7 mouse cellular contexts compared by ENCODE assay signal in the genomic region with DNA sequence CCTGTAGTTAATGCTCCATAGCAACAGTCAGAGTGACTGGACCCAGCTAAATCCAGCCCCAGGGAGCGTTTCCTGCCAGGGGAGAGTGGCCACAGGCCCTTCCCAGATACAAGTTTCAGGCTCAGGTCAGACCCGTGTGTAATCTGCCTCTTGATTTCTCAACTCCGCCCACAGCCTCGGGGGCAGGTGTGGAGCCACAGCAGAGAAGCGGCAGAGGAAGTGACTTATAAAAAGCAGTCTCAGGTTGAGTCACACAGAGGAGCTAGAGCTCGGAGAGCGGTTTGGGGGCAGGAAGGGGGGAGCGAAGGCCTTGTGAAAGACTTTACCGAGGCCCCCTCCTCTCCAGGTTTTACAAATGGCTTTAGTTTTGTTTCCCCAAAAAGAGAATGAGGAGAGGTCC. TPM values are rescaled to one million over a fixed set of nuclear protein-coding genes. Genes with fewer than 3 reads are reported as not detected.
DNase-seq lines count a peak whose midpoint lies in the region; ATAC-seq lines count a peak whose summit lies in the region.

No protein-coding gene starts in this region.

- ATAC-seq in megakaryocyte, adult 5-6 weeks (ENCODE audit: poor library complexity, severe bottlenecking): peak; percentile 83

- intact Hi-C loops in heart, postnatal 36 days (cut with DNase I): no loop called here

- peak; percentile 62 for DNase-seq in urinary bladder, postnatal 14 days (ENCODE audit: low spot score)
- no peak for DNase-seq in urinary bladder, postnatal 4 days (ENCODE audit: low spot score in 2 of 2)
- DNase-seq in frontal cortex, postnatal 36 days (ENCODE audit: low spot score in 2 of 2): peak; percentile 40 to 48
- peak; percentile 77 for DNase-seq in yolk sac, embryonic 10.5 days (ENCODE audit: low spot score)
- DNase-seq in heart, postnatal 36 days: no peak
- DNase-seq in layer of hippocampus, adult 9-11 months: no peak

RNA-seq across cellular contexts. Expression of gene Rps6ka1, which starts 46.6 kb away (rescaled TPM):
- 109 and 112 TPM in 2 replicates for total RNA-seq in megakaryocyte, adult 5-6 weeks (2015)
- 156 and 160 TPM in 2 replicates for total RNA-seq in megakaryocyte, adult 5-6 weeks (2017)
- total RNA-seq in heart, postnatal 36 days (2021): 1 to 10 TPM; 5.1 to 6.4 TPM

Comparison
In these comparisons a context has a peak if more than half of its experiments do, and no peak if none do; other contexts are left out.
1. DNase-seq: peak in urinary bladder, postnatal 14 days (single experiment), frontal cortex, postnatal 36 days (2 of 2) and yolk sac, embryonic 10.5 days (single experiment); none in urinary bladder, postnatal 4 days (0 of 2), heart, postnatal 36 days (0 of 2) and layer of hippocampus, adult 9-11 months (single experiment).
2. RNA of gene Rps6ka1, which starts 46.6 kb away (total RNA-seq): 109 to 160 TPM in megakaryocyte, adult 5-6 weeks; 5.1 to 6.4 TPM in heart, postnatal 36 days; every median in the first group is over 10 times any median in the second.